Mouse (Mus musculus): ENCODE data around the gene Cry2.

DNA sequence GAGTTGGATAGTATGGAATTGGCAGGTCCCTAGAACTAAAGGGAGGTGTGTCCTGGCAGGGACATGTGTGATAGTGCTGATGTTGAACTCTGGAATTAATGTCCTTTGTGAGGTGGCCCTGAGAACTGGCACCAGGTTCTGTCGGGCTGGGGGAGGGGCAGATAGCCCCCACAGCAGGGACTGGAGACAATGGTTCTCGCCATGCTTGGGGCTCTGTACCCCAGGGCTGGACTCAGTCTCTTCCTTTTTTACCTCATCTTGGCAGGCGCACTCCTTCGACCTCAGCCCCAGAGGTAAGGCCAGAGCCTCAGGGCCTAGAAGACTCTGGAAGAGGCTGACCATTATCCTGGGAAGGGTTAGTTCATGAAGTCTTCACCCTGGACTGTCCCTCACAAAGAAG lies 51.1 kb downstream of the Cry2 start:
- no peak for TF ChIP-seq CTCF (conservative IDR thresholded peaks at IDR 0.05; ENCODE audit: low read length)
- no peak for TF ChIP-seq POU5F1 (IDR thresholded peaks at IDR 0.05; ENCODE audit: borderline replicate concordance, low read length)
